Mouse (Mus musculus): ENCODE measurements at regions not wholly inside any gene's neighbourhood (a gene's known extent, or its start where the extent isn't known, plus 50 kb on each side); places are given as distances from the start of the nearest gene placed in this dataset.
"Not testable (repeated sequence)": the region's sequence is repeated elsewhere in the genome, so short reads cannot be mapped to it uniquely, and the experiment has no call there.

- not testable (repeated sequence) for TF ChIP-seq CTCF (conservative IDR thresholded peaks at IDR 0.05; ENCODE audit: low read length); POU5F1 (IDR thresholded peaks at IDR 0.05; ENCODE audit: borderline replicate concordance, low read length)
These were observed 181.7 kb upstream of the Mettl15 start for GRCm38 (mm10) chr2:109462246-109462645.

Data from E14TG2a.4 (cell line).